Mouse (Mus musculus) Patski (cell line): ENCODE data around the gene Flywch1. TPM values are rescaled to one million over a fixed set of nuclear protein-coding genes. Genes with fewer than 3 reads are reported as not detected.
A peak's percentile ranks its signal among the peaks of the same experiment; 100 is the strongest.

ENCODE experiments used
- ATAC-seq: fragments of 100-300 bp; one replicate; pipeline ENCODE4 v1.8.0; 2021
- CTCF ChIA-PET: fragments of 350-600 bp; sonication (Branson Sonifier 250); formaldehyde crosslinking; loops from one replicate; lab custom pipeline; 2022; ENCODE audit warnings: inconsistent platforms; lab: Charles Lee
- POLR2A ChIA-PET: fragments of 350-600 bp; sonication (Branson Sonifier 250); formaldehyde crosslinking; loops from one replicate; lab custom pipeline; 2022; ENCODE audit warnings: antibody characterized with exemption, inconsistent platforms; lab: Charles Lee
- DNase-seq: peaks from one replicate; pipeline ENCODE4 v3.0.0-alpha.2; 2011; ENCODE audit warnings: low read depth, low spot score
- H3K27me3 ChIP-seq: fragments of 371-371 bp; one replicate; pipeline ENCODE4 v1.5.1; 2021
- CTCF ChIP-seq: fragments of 100-300 bp; IDR thresholded peaks from one replicate; pipeline ENCODE4 v1.5.1; 2021
- in situ Hi-C: fragments of 300-500 bp; cut with MboI; formaldehyde crosslinking; loops from 3 replicates; pipeline ENCODE4 v1.11.1; 2018; ENCODE audit warnings: low pct_unique_long_range_greater_than_20kb, mixed read lengths
- polyA plus RNA-seq: library from polyadenylated mRNA; unstranded; gene quantifications from one replicate; pipeline ENCODE4 v1.2.3, GENCODE M21; 2021

Gene Flywch1
- polyA plus RNA-seq, 1 experiment from 2014 or later: 96.0 TPM

- peaks cover 4% of the 10 kb centered on the region for H3K27me3 ChIP-seq
- CTCF ChIA-PET: interaction anchor here (1.0 to 1.1 kb wide), 2 partner anchors 9 to 83 kb away, joined by 4 read pairs; no protein-coding TSS in a partner anchor
- no peak for TF ChIP-seq CTCF
- no peak for DNase-seq
- in situ Hi-C loops: no loop called here
- ATAC-seq: no peak
- POLR2A ChIA-PET: no interaction called here
Measured at GRCm38 (mm10) chr17:23746767-23747166, 24.6 kb downstream of the Flywch1 start.

DNA sequence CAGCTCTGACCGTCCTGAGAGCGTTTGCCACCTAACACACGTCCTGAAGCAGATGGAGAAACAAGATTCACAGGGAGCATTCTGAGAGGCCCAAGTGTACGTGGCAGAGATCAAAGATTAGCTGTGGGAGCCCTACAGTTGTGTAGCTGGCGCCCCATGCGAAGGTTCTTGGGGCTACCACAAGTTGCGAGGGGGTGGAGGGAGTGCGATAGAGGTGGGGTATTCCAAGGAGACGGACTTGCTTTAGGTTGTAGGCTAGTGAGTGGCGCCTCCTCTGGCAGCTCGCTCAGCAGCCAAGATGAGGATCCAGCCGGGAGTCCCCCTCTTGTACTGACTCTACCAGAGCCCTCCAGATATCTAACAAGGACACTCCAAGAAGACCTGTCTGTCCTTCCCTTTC is 25.1 kb downstream of the Flywch1 start:
- ATAC-seq (no peak), DNase-seq (no peak)
- CTCF ChIA-PET: interaction anchor here (1.0 to 1.1 kb wide), 2 partner anchors 9 to 83 kb away, joined by 4 read pairs; no protein-coding TSS in a partner anchor
- H3K27me3 ChIP-seq: peaks cover 4% of the 10 kb centered on the region
- in situ Hi-C loops: no loop called here
- no peak for TF ChIP-seq CTCF
- POLR2A ChIA-PET: no interaction called here

DNA sequence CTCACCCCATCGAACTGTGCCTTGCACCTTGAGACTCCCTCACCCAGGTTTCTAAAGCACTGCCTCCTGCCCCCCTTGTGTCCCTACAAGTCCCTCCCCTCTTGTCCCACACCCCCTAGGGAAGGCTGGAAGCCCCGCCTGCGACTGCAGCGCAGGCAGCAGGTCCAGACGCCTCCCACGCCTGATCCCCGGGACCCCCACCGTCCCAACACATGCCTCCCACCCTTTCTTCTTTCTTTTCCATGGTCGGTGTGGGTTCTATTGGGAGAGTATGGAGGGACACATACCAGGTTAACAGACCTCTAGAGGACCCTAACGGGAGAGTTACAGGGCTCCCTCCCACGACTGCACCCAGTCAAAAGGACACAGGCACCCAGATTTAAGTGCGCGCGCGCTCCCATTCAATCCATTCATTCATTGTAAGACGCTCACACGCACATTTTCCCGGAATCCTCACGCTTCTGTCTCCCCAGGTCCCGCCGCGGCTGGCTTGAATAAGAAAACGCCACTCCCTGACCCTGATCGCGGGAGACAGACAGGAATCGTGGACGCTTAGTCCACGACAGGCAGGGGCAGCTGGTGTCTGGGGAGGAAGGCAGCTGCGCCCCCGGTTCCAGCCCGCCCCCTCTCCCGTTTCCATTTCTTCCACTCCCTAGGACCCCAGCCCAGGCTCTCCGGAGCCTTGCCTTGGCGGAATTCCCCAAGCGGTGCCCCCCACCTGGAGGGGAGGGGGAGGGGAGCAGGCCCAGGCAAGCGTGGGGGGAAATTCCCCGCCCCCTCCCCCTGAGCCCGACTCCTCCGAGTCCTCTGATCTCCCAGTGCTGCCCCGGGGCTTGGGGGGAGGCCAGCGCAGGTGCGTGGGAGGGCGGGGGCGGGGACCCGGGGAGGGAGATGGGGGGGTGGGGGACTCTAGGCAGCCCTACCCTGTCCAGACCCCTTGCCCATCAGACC is 25.8 kb downstream of the Flywch1 start, which contains the start of gene Kremen2:
Kremen2 (minus strand) TSS at position 533 of the 951 bp plus-strand sequence.
- POLR2A ChIA-PET: no interaction called here
- no peak for ATAC-seq
- TF ChIP-seq CTCF: no peak
- CTCF ChIA-PET: interaction anchor here (1.0 kb wide), 1 partner anchor 8 kb away, joined by 4 read pairs; no protein-coding TSS in a partner anchor
- no peak for DNase-seq
- peaks cover 4% of the 10 kb centered on the region for H3K27me3 ChIP-seq
- in situ Hi-C loops: no loop called here

- H3K27me3 ChIP-seq: peaks cover 4% of the 10 kb centered on the region
- no peak for TF ChIP-seq CTCF
- ChIA-PET CTCF (no interaction called here), POLR2A (no interaction called here)
- in situ Hi-C loops: no loop called here
- ATAC-seq (no peak), DNase-seq (no peak)
Measured at GRCm38 (mm10) chr17:23744651-23745050, 26.8 kb downstream of the Flywch1 start.

GRCm38 (mm10) chr17:23744076-23744475 is 27.3 kb downstream of the Flywch1 start:
- TF ChIP-seq CTCF: no peak
- POLR2A ChIA-PET: no interaction called here
- in situ Hi-C loops: no loop called here
- DNase-seq (no peak), ATAC-seq (no peak)
- H3K27me3 ChIP-seq: peaks cover 4% of the 10 kb centered on the region
- CTCF ChIA-PET: interaction anchor here (0.8 kb wide), 1 partner anchor 18 kb away, joined by 3 read pairs; the partner anchor contains the start of gene Pkmyt1

DNA sequence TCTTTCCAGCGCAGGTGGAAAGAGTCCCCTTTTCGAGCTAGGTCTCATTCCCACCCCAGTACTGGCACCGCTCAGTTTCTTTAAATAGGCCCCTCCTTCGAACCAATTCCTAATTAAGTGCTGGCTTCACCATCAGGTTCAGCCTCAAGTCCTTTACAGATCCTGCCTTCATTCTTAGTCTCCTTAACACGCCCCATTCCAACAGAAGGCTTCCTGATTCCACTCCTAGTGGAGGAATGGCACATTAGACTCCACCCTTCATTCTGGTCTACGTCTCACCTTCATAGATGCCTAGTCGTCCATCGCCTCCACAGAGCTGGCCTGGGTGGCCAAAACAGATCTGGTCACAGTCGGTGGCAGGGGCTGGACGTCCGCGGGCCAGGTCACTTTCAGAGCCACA is 28.5 kb downstream of the Flywch1 start:
- no peak for DNase-seq
- no peak for TF ChIP-seq CTCF
- peaks cover 4% of the 10 kb centered on the region for H3K27me3 ChIP-seq
- in situ Hi-C loops: no loop called here
- no peak for ATAC-seq
- ChIA-PET CTCF (no interaction called here), POLR2A (no interaction called here)

GRCm38 (mm10) chr17:23742210-23742793 is 29.1 kb downstream of the Flywch1 start:
- TF ChIP-seq CTCF: no peak
- POLR2A ChIA-PET: no interaction called here
- H3K27me3 ChIP-seq: peaks cover 4% of the 10 kb centered on the region
- CTCF ChIA-PET: no interaction called here
- DNase-seq (no peak), ATAC-seq (no peak)
- in situ Hi-C loops: no loop called here

DNA sequence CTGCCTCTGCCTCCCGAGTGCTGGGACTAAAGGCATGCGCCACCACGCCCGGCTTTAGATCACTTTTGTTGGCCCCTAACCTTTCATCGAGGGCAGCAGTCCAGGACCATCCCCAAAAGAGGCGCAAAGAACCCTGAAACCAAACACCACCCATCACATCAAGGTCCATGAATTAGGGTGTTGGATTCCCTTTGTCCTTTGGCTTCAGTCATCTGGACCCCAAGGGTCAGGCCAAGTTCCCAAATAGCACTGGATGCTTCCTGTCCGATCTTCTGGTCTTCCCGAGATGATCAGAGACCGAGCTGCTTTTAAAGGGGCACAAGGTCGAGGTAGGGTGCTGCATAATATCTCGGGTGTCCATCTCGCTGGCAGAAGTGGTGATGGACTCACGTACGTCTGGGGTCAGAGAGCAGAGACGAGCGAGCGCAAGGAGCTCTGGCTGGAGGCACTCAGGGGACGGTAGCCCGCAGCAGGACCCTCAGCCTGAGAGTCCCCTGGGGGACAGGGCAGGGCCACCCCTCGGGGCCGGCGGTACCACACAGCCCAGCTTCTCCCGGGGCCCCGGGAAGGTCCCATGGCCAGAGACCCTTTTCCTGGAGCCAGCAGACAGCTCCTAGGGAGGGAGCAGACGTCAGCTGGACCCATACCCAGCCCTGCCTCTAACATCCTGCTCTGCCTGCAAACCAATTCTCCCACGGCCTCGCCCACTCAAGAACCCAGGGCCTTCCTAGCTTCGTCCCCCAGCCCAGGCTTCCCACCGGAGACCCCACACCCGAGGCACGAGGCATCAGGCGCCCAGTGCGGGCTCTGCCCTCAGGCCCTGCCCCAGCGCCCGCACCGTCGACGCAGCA is 29.8 kb downstream of the Flywch1 start:
- ChIA-PET CTCF (no interaction called here), POLR2A (no interaction called here)
- H3K27me3 ChIP-seq: peaks cover 4% of the 10 kb centered on the region
- no peak for ATAC-seq
- no peak for TF ChIP-seq CTCF
- no peak for DNase-seq
- in situ Hi-C loops: no loop called here

DNA sequence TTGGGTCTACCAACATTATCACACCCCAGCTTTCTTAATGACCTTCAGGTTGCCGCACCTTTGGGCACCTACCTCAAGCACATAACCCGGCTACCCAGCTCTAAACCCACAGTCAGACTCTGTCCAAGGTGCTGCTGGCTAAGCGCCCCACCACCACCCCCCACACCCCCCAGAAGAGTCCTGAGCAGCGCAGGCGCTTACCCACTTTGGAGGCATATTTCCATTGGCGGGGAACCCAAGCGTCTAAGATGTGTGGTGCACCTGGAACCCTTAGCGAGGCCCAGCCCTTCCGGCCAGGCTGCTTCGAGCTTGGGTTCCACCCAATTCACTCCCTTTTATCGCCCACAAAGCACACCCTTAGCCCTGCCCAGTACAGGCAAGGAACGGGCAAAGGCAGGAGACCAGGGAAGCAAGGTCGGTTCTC is 30.8 kb downstream of the Flywch1 start, which contains the start of gene Paqr4:
Paqr4 (minus strand) TSS at position 270 of the 424 bp plus-strand sequence.
- TF ChIP-seq CTCF: no peak
- ChIA-PET POLR2A (interaction anchor here (0.6 kb wide), 1 partner anchor 11 kb away, joined by 5 read pairs; no protein-coding TSS in a partner anchor), CTCF (interaction anchor here (1.3 to 1.5 kb wide), 2 partner anchors 8 to 34 kb away, joined by 4 to 5 read pairs; no protein-coding TSS in a partner anchor)
- H3K27me3 ChIP-seq: peaks cover 4% of the 10 kb centered on the region
- in situ Hi-C loops: no loop called here
- DNase-seq (no peak), ATAC-seq (peak; percentile 6)
